Mouse (Mus musculus) bone marrow, adult 2 months (tissue): Measurements from ENCODE around the gene Rab34.

Experiments used
- CTCF ChIP-seq: fragments of 200-500 bp; IDR thresholded peaks from 2 replicates; pipeline ENCODE4 v1.5.1; 2011; ENCODE audit warnings: low read length, control low read depth; ENCODE audit not compliant: control insufficient read depth, insufficient read depth
- POLR2A ChIP-seq: fragments of 200-500 bp; IDR thresholded peaks from 2 replicates; pipeline ENCODE4 v1.6.1; 2011; ENCODE audit warnings: low read depth, mild to moderate bottlenecking, control low read depth, low read length, borderline replicate concordance; ENCODE audit not compliant: control insufficient read depth

DNA sequence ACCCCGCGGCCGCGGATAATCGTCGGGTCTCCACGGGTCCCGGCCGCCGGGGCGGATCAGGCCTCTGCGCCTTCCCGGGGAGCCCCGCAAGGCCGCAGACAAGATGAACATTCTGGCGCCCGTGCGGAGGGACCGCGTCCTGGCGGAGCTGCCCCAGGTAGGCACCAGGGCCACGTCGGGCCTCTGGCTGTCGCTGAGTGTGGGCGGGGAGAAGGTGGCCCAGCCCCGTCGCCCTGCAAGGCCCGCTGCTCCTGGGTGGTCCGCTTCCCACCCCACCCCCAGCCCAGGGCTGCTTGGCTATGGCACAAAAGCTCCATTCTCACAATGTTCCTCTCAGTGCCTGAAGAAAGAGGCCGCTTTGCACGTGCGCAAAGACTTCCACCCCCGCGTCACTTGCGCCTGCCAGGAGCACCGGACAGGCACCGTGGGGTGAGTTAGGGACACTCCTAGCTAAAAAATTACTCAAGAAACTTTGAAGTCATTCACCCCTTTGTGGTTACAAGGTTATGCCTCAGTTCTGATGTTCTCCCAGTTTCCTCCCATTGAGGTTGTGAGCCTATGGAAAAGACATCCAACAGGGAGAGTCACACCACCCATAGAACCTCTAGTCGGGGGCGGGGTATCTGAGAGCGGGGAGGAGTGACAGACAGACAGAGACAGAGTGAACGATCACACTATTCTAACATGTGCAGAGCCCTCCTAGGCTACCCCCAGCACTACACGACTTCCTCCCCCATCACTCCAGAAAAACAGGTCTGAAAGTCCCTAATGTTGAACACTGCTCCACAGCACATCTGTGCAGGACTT lies 1.2 kb downstream of the Rab34 start:
- TF ChIP-seq POLR2A (no peak), CTCF (no peak)
